Mouse (Mus musculus): Measurements from ENCODE around the gene Nrxn3.

GRCm38 (mm10) chr12:89689086-89689485, 966.4 kb downstream of the Nrxn3 start:
- TF ChIP-seq CTCF (IDR thresholded peaks at IDR 0.05; ENCODE audit: control insufficient read depth, insufficient read depth, low read length) (no peak), POLR2A (IDR thresholded peaks at IDR 0.05; ENCODE audit: borderline replicate concordance, control insufficient read depth, low read depth, low read length) (no peak)
